Mouse (Mus musculus) lung, postnatal 0 days (tissue): ENCODE results near the gene Rfx5.

Source experiments
- CTCF ChIP-seq: IDR thresholded peaks from 2 replicates; pipeline ENCODE4 v1.5.1; 2016; ENCODE audit warnings: antibody characterized with exemption, mild to moderate bottlenecking
- EP300 ChIP-seq: IDR thresholded peaks from 2 replicates; pipeline ENCODE4 v1.6.1; 2016; ENCODE audit warnings: antibody characterized with exemption, mild to moderate bottlenecking, control low read depth

DNA sequence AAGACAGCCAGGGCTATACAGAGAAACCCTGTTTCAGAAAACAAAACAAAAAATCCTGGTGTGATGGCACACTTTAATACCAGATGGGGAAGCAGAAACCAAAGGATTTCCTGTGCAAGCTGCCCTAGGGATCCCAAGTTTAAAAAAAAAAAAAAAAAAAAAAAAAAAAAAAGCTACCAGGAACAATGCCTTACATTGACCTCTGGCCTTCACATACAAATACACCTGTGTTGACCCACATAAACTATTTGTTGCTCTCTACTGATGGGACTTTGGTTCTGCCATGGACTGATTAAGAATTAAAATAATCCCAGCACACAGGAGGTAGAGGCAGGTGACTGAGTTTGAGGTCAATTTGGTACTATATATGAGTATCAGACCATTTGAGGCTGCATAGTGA, 49.4 kb downstream of the Rfx5 start:
- TF ChIP-seq CTCF: no peak
- no peak for TF ChIP-seq EP300
